Mouse (Mus musculus) midbrain, postnatal 0 days (tissue): ENCODE data around the gene Ggta1. TPM values are rescaled to one million over a fixed set of nuclear protein-coding genes. Genes with fewer than 3 reads are reported as not detected.

ENCODE experiments used
- ATAC-seq: fragments of 200-750 bp; cut with Nextera tagmentation; 2 replicates; pipeline ENCODE4 v1.8.0; 2017; ENCODE audit warnings: moderate number of reproducible peaks, mild to moderate bottlenecking, moderate TSS enrichment, moderate library complexity; ENCODE audit not compliant: low FRiP score
- DNase-seq: peaks from one replicate; pipeline ENCODE4 v3.0.0-alpha.2; 2015; ENCODE audit warnings: low spot score
- H3K27ac ChIP-seq: fragments of 300-500 bp; sonication (generic); 2 replicates; pipeline ENCODE4 v1.5.1; 2014; ENCODE audit warnings: low read depth, mild to moderate bottlenecking, low read length, mixed read lengths
- H3K27me3 ChIP-seq: fragments of 300-500 bp; sonication (generic); 2 replicates; pipeline ENCODE4 v1.6.1; 2014; ENCODE audit warnings: low read length, control low read depth, mixed read lengths; ENCODE audit not compliant: insufficient read depth
- H3K36me3 ChIP-seq: fragments of 300-500 bp; sonication (generic); 2 replicates; pipeline ENCODE4 v1.6.1; 2014; ENCODE audit warnings: low read length, control low read depth, mixed read lengths; ENCODE audit not compliant: insufficient read depth
- H3K4me1 ChIP-seq: fragments of 300-500 bp; sonication (generic); 2 replicates; pipeline ENCODE4 v1.6.1; 2014; ENCODE audit warnings: mild to moderate bottlenecking, control low read depth, antibody characterized with exemption, low read length, mixed read lengths; ENCODE audit not compliant: insufficient read depth
- H3K4me2 ChIP-seq: fragments of 300-500 bp; sonication (generic); 2 replicates; pipeline ENCODE4 v1.6.1; 2014; ENCODE audit warnings: low read depth, mild to moderate bottlenecking, low read length, mixed read lengths; ENCODE audit not compliant: poor library complexity, severe bottlenecking
- H3K4me3 ChIP-seq: fragments of 300-500 bp; sonication (generic); 2 replicates; pipeline ENCODE4 v1.5.1; 2014; ENCODE audit warnings: low read depth, mild to moderate bottlenecking, low read length, moderate library complexity
- H3K9ac ChIP-seq: fragments of 300-500 bp; sonication (generic); replicated peaks from 2 replicates; pipeline ENCODE4 v1.6.1; 2014; ENCODE audit warnings: mild to moderate bottlenecking, low read length, moderate library complexity, mixed read lengths; ENCODE audit not compliant: poor library complexity, severe bottlenecking
- H3K9me3 ChIP-seq: fragments of 300-500 bp; sonication (generic); 2 replicates; pipeline ENCODE4 v1.6.1; 2016; ENCODE audit warnings: low read length, control low read depth
- CTCF ChIP-seq: IDR thresholded peaks from 2 replicates; pipeline ENCODE4 v1.5.1; 2016; ENCODE audit warnings: antibody characterized with exemption, mild to moderate bottlenecking
- WGBS: fragments of 180-500 bp; shearing (Covaris S2); extraction: QIAGEN DNeasy Blood & Tissue Kit; methylation state at CpG from one replicate; pipeline ENCODE4 v1.1.7; 2014; 5-methylcytosine and 5-hydroxymethylcytosine counted together
- polyA plus RNA-seq: library from polyadenylated mRNA; unstranded; fragments of >200 nt; fragmentation: Nextera tagmentation; extraction: Ambion mirVana; gene quantifications from 2 replicates; pipeline ENCODE4 v1.2.1, GENCODE M21; 2015
- total RNA-seq: library from RNA; depleted of rRNA; stranded (reverse); fragments of >200 nt; gene quantifications from 2 replicates; pipeline ENCODE4 v1.2.3, GENCODE M21; 2014

Gene Ggta1
- total and polyA plus RNA-seq, 2 experiments from 2014 or later: 3.8 to 5.4 TPM

GRCm38 (mm10) chr2:35503021-35503722 is 40.1 kb upstream of the Ggta1 start:
- Histone ChIP-seq H3K9ac (no peak overlapping the region), H3K36me3 (no peaks in the 10 kb centered on the region), H3K4me3 (no peak overlapping the region), H3K27me3 (no peaks in the 10 kb centered on the region), H3K9me3 (no peaks in the 10 kb centered on the region), H3K27ac (no peak overlapping the region), H3K4me1 (peaks cover 6% of the 10 kb centered on the region; the same call in 1 of the 2 replicates), H3K4me2 (no peak overlapping the region)
- WGBS: 83% methylated on average over 12 of the region's 12 CpGs
- no peak for DNase-seq
- no peak for TF ChIP-seq CTCF
- ATAC-seq: no peak

GRCm38 (mm10) chr2:35502561-35502960 is 39.5 kb upstream of the Ggta1 start:
- Histone ChIP-seq H3K9ac (no peak overlapping the region), H3K27ac (no peak overlapping the region), H3K36me3 (no peaks in the 10 kb centered on the region), H3K4me2 (no peak overlapping the region), H3K4me1 (peaks cover 6% of the 10 kb centered on the region; the same call in 1 of the 2 replicates), H3K9me3 (no peaks in the 10 kb centered on the region), H3K4me3 (no peak overlapping the region), H3K27me3 (no peaks in the 10 kb centered on the region)
- WGBS: 78% methylated on average over 3 of the region's 3 CpGs
- ATAC-seq (no peak), DNase-seq (no peak)
- no peak for TF ChIP-seq CTCF

- no peaks in the 10 kb centered on the region for H3K9me3 ChIP-seq
- no peak overlapping the region for H3K27ac ChIP-seq
- DNase-seq (no peak), ATAC-seq (no peak)
- no peaks in the 10 kb centered on the region for H3K27me3 ChIP-seq
- WGBS: 86% methylated on average over 7 of the region's 7 CpGs
- no peaks in the 10 kb centered on the region for H3K36me3 ChIP-seq
- TF ChIP-seq CTCF: no peak
- H3K9ac ChIP-seq: no peak overlapping the region
- H3K4me2 ChIP-seq: no peak overlapping the region
- H3K4me3 ChIP-seq: no peak overlapping the region
- no peaks in the 10 kb centered on the region for H3K4me1 ChIP-seq
These were observed 36.4 kb upstream of the Ggta1 start for GRCm38 (mm10) chr2:35499474-35499873.

- Histone ChIP-seq H3K36me3 (no peaks in the 10 kb centered on the region), H3K4me3 (no peak overlapping the region), H3K4me2 (no peak overlapping the region), H3K27me3 (no peaks in the 10 kb centered on the region), H3K27ac (no peak overlapping the region), H3K4me1 (no peaks in the 10 kb centered on the region), H3K9ac (no peak overlapping the region), H3K9me3 (no peaks in the 10 kb centered on the region)
- TF ChIP-seq CTCF: no peak
- no peak for DNase-seq
- ATAC-seq: no peak
- 93% methylated on average over 3 of the region's 3 CpGs for WGBS
These were observed 35.9 kb upstream of the Ggta1 start for GRCm38 (mm10) chr2:35498961-35499360.

GRCm38 (mm10) chr2:35497662-35498196 is 34.7 kb upstream of the Ggta1 start:
- DNase-seq: no peak
- H3K4me3 ChIP-seq: no peak overlapping the region
- no peaks in the 10 kb centered on the region for H3K27me3 ChIP-seq
- ATAC-seq: no peak
- no peak overlapping the region for H3K9ac ChIP-seq
- no peak for TF ChIP-seq CTCF
- no peak overlapping the region for H3K4me2 ChIP-seq
- no peaks in the 10 kb centered on the region for H3K9me3 ChIP-seq
- 79% methylated on average over 2 of the region's 2 CpGs for WGBS
- no peak overlapping the region for H3K27ac ChIP-seq
- H3K4me1 ChIP-seq: no peaks in the 10 kb centered on the region
- H3K36me3 ChIP-seq: no peaks in the 10 kb centered on the region

GRCm38 (mm10) chr2:35496279-35497013 is 33.4 kb upstream of the Ggta1 start:
- DNase-seq (no peak), ATAC-seq (no peak)
- H3K27ac ChIP-seq: no peak overlapping the region
- H3K4me3 ChIP-seq: no peak overlapping the region
- H3K4me1 ChIP-seq: no peaks in the 10 kb centered on the region
- no peak overlapping the region for H3K9ac ChIP-seq
- WGBS: 79% methylated on average over 5 of the region's 5 CpGs
- H3K9me3 ChIP-seq: no peaks in the 10 kb centered on the region
- no peak overlapping the region for H3K4me2 ChIP-seq
- no peak for TF ChIP-seq CTCF
- H3K27me3 ChIP-seq: no peaks in the 10 kb centered on the region
- H3K36me3 ChIP-seq: no peaks in the 10 kb centered on the region
